Mouse (Mus musculus) E14TG2a.4 (cell line): ENCODE data around the gene Prph2.

ENCODE experiments used
- CTCF ChIP-seq: conservative IDR thresholded peaks from 2 replicates; pipeline ENCODE4 v1.5.1; 2014; ENCODE audit warnings: low read length
- NANOG ChIP-seq: IDR thresholded peaks from 2 replicates; pipeline ENCODE4 v1.6.1; 2014; ENCODE audit warnings: borderline replicate concordance, low read length, mixed read lengths
- POU5F1 ChIP-seq: IDR thresholded peaks from 2 replicates; pipeline ENCODE4 v1.6.1; 2014; ENCODE audit warnings: low read length, borderline replicate concordance

GRCm38 (mm10) chr17:46883107-46883506 is 27.2 kb upstream of the Prph2 start:
- TF ChIP-seq CTCF (no peak), POU5F1 (no peak), NANOG (no peak)
